29 mouse cellular contexts compared by ENCODE assay signal in the genomic region with DNA sequence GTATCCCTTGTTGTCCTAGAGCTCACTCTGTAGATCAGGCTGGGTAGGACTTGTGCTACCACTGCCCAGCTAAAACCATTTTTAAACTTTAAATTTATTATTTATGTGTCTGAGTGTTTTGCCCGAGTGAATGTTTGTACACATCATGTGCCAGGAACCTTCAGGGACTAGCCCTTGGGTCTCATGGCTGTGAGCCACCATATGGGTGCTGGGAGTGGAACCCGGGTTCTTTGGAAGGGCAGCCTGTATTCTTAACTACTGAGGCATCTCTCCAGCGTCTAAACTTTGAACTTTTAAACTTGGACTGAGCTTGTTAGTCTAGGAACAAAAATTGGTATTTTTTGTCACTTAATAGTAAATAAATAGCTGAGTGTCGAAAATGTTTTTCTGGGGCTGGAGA.
"Had no signal": no experiment of that assay in that cellular context is flagged by ENCODE, and none has a peak within 500 bp of the region (broad histone marks: within the 10 kb centered on the region; RNA-seq: fewer than 3 reads in every experiment).

No protein-coding gene starts in this region.

- H3K9me3 ChIP-seq: heart, embryonic 10.5 days; heart, embryonic 12.5 days; heart, embryonic 13.5 days; heart, embryonic 15.5 days; hindbrain, embryonic 10.5 days; hindbrain, embryonic 12.5 days; hindbrain, embryonic 13.5 days; hindbrain, embryonic 15.5 days; intestine, embryonic 15.5 days had no signal

- H3K4me1 ChIP-seq: heart, embryonic 10.5 days; heart, embryonic 12.5 days; heart, embryonic 13.5 days; heart, embryonic 15.5 days; hindbrain, embryonic 10.5 days; hindbrain, embryonic 12.5 days; hindbrain, embryonic 13.5 days; hindbrain, embryonic 15.5 days; intestine, embryonic 15.5 days had no signal

- H3K27ac ChIP-seq: heart, embryonic 10.5 days; heart, embryonic 13.5 days; heart, embryonic 15.5 days; hindbrain, embryonic 10.5 days; hindbrain, embryonic 12.5 days; hindbrain, embryonic 13.5 days; hindbrain, embryonic 14.5 days; hindbrain, embryonic 15.5 days; hindbrain, postnatal 0 days; intestine, embryonic 15.5 days; kidney, postnatal 0 days; layer of hippocampus, adult 2 months; left cerebral cortex, adult 2 months had no signal

- H3K4me2 ChIP-seq: heart, embryonic 11.5 days; heart, embryonic 12.5 days; heart, embryonic 13.5 days; heart, embryonic 15.5 days; hindbrain, embryonic 12.5 days; hindbrain, embryonic 13.5 days; hindbrain, embryonic 14.5 days; hindbrain, embryonic 15.5 days; intestine, embryonic 15.5 days had no signal

- H3K27me3 ChIP-seq: heart, embryonic 12.5 days; heart, embryonic 13.5 days; heart, embryonic 15.5 days; hindbrain, embryonic 12.5 days; hindbrain, embryonic 13.5 days; hindbrain, embryonic 15.5 days; intestine, embryonic 15.5 days had no signal

- DNase-seq: heart, postnatal 10 days; heart, postnatal 14 days; heart, postnatal 36 days; kidney, adult 11 months; kidney, adult 18-20 months; kidney, postnatal 10 days; kidney, postnatal 25 days; kidney, postnatal 4 days; layer of hippocampus, adult 9-11 months; layer of hippocampus, postnatal 36 days had no signal

- H3K4me3 ChIP-seq: heart, embryonic 10.5 days; heart, embryonic 12.5 days; heart, embryonic 13.5 days; heart, embryonic 15.5 days; hindbrain, embryonic 10.5 days; hindbrain, embryonic 12.5 days; hindbrain, embryonic 13.5 days; hindbrain, embryonic 15.5 days; intestine, embryonic 15.5 days; layer of hippocampus, adult 2 months; left cerebral cortex, adult 2 months had no signal

- ATAC-seq: hindbrain, embryonic 16.5 days; hindbrain, postnatal 0 days; inflammation-experienced regulatory T-cells, adult 6 months; intestine, embryonic 15.5 days; intestine, embryonic 16.5 days; intestine, postnatal 0 days had no signal

- H3K9ac ChIP-seq: heart, embryonic 12.5 days; heart, embryonic 13.5 days; heart, embryonic 15.5 days; hindbrain, embryonic 12.5 days; hindbrain, embryonic 13.5 days; hindbrain, embryonic 14.5 days; hindbrain, embryonic 15.5 days; intestine, embryonic 15.5 days had no signal
